Mouse (Mus musculus): Measurements from ENCODE around the gene Snrpn. TPM values are rescaled to one million over a fixed set of nuclear protein-coding genes. Genes with fewer than 3 reads are reported as not detected.

Snrpn gene
- polyA plus RNA-seq (2015; fragmentation: Nextera tagmentation; extraction: Ambion mirVana) = 17.0 and 17.5 TPM in 2 replicates

DNA sequence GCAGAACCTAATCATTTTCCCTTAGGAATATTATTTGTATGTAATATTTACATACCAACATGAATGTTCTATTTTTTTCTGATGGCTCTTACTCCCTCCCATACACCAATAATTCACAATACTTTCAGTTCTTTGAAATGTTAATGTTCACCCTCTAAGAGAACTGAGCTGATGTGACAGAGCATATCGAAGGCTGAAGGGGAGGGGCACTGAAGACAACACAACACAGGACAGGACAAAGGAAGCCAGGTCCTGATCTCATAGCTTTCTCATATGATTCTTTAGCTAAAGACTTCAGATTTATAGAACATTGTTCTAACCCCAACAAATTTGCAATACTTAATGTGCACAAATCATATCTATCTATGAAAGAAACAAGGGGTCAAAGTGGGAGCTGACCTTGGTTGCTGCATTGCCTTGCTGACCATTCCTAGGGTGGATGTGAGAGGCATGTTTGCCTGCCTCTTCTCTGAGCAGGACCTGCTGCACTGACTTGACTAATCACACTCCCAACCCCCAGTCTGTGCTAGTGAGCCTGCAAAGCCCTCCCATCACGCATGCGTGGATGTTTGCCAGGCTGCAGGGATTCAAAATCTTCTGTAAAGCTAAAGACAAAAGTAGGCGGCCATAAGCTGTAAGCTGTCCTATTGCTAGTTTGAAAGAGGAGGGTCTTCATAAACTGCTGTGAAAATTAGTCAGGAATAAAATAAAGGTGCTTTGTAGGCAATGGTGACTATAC, at the start of gene Snrpn:
Gene Snrpn, minus strand, starts transcription at position 478 of the 739 bp plus-strand sequence.

DNA sequence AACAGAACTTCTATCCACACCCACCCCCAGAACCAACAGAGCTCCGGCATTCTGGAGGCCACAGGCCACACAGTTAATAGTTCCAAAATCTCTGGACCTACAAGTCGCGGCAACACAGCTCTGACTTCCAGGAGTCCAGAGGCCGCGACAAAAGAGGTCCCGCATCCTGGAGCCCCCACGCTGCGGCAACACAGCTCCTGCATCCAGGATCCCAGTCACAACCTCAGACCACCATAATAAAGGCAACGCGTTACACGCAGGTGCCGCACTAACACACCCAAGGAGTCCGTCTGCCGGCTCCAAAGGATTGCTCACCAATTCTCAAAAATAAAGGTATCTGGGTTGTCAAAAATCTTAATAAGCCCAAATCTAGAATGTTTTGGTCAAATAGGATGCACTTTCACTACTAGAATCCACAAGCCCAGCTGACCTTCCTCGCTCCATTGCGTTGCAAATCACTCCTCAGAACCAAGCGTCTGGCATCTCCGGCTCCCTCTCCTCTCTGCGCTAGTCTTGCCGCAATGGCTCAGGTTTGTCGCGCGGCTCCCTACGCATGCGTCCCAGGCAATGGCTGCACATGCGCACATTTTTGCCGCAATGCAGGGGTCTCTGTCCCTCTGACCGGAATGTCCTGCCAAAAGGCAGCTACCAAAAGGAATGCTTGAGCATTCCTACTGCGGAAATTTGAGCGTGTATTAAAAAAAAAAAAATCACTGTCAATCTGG, 135.3 kb downstream of the Snrpn start, which contains the start of the genes Snurf and Gm38393:
Gene Snurf, minus strand, starts transcription at position 444 of the 725 bp plus-strand sequence.
Gene Gm38393, minus strand, starts transcription at position 459 of the 725 bp plus-strand sequence.

Other genes with a start within 250 kb of the Snrpn start
- gene Snurf, start 135.2 kb downstream of the Snrpn start, polyA plus RNA-seq (2015; fragmentation: Nextera tagmentation; extraction: Ambion mirVana) = 11.7 and 12.9 TPM in 2 replicates
- 0.05 and 0.12 TPM in 2 replicates for gene Gm38393, start 135.2 kb downstream of the Snrpn start, polyA plus RNA-seq (2015; fragmentation: Nextera tagmentation; extraction: Ambion mirVana)

Measured in urinary bladder, postnatal 0 days (tissue).